Mouse (Mus musculus) kidney, adult 2 months (tissue): ENCODE data around the gene Fgfr3.

Experiments used
- CTCF ChIP-seq: fragments of 200-500 bp; conservative IDR thresholded peaks from 2 replicates; pipeline ENCODE4 v1.5.1; 2011; ENCODE audit warnings: low read depth, mild to moderate bottlenecking, control low read depth, low read length, moderate library complexity, mixed read lengths; ENCODE audit not compliant: insufficient read depth, insufficient read length
- POLR2A ChIP-seq: fragments of 200-500 bp; IDR thresholded peaks from one replicate; pipeline ENCODE4 v1.6.1; 2011; ENCODE audit warnings: low read depth, low read length, control low read depth

GRCm38 (mm10) chr5:33694848-33695717, 26.4 kb upstream of the Fgfr3 start:
- TF ChIP-seq POLR2A (no peak), CTCF (no peak)
